Mouse (Mus musculus): ENCODE data around the gene Olfr54. TPM values are rescaled to one million over a fixed set of nuclear protein-coding genes. Genes with fewer than 3 reads are reported as not detected.
A peak's percentile ranks its signal among the peaks of the same experiment; 100 is the strongest.
"Not testable (repeated sequence)": the region's sequence is repeated elsewhere in the genome, so short reads cannot be mapped to it uniquely, and the experiment has no call there.

Gene Olfr54
- polyA plus RNA-seq (2016; fragmentation: Nextera tagmentation; extraction: Ambion mirVana): not detected in 2 replicates

DNA sequence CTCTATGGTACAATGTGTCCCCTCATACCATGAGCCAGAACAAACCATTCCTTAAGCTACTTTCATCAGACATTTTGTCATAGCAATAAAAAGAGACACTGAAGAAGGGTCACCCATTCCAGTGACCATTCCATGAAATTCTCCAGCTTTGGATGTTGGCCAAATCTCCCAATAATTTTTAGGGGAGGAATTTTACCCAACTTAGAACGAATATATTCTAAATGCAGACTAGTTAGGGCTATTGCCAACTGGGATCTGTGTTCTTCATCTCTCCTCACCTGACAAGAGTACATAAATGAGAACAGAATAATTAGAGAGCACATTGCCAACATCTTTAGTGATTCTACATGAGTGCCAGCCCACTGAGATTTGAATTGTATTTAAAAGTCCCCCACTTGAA lies at the start of gene Olfr54:
Olfr54 (plus strand) TSS at position 301 of the 400 bp plus-strand sequence.
- H3K9me3 ChIP-seq (replicated peaks): no peaks in the 10 kb centered on the region
- no peak within 1 kb of the TSS for H3K4me3 ChIP-seq
- H3K36me3 ChIP-seq: no peaks in the 10 kb centered on the region
- DNase-seq (ENCODE audit: low spot score): no peak
- no peaks in the 10 kb centered on the region for H3K27me3 ChIP-seq (ENCODE audit: low read depth, poor library complexity, severe bottlenecking)
- H3K4me1 ChIP-seq: no peaks in the 10 kb centered on the region
- H3K27ac ChIP-seq: no peak within 1 kb of the TSS
- WGBS: 73% methylated on average over 1 of the region's 1 CpGs

GRCm38 (mm10) chr11:50964886-50965285 lies 49.1 kb upstream of the Olfr54 start:
- H3K4me3 ChIP-seq: no peak overlapping the region
- no peaks in the 10 kb centered on the region for H3K4me1 ChIP-seq
- no peaks in the 10 kb centered on the region for H3K27me3 ChIP-seq (ENCODE audit: low read depth, poor library complexity, severe bottlenecking)
- no peaks in the 10 kb centered on the region for H3K36me3 ChIP-seq
- no peak for DNase-seq (ENCODE audit: low spot score)
- 85% methylated on average over 2 of the region's 2 CpGs for WGBS
- H3K27ac ChIP-seq: no peak overlapping the region
- no peaks in the 10 kb centered on the region for H3K9me3 ChIP-seq (replicated peaks)

GRCm38 (mm10) chr11:50966230-50966629 lies 47.8 kb upstream of the Olfr54 start, which contains the start of gene Olfr1378:
TSS of gene Olfr1378 (plus strand) at chr11:50966530.
- Histone ChIP-seq H3K4me3 (no peak within 1 kb of the TSS), H3K4me1 (no peaks in the 10 kb centered on the region), H3K9me3 (replicated peaks) (no peaks in the 10 kb centered on the region), H3K27me3 (ENCODE audit: low read depth, poor library complexity, severe bottlenecking) (no peaks in the 10 kb centered on the region), H3K36me3 (no peaks in the 10 kb centered on the region), H3K27ac (no peak within 1 kb of the TSS)
- no peak for DNase-seq (ENCODE audit: low spot score)
- WGBS: 92% methylated on average over 11 of the region's 11 CpGs

GRCm38 (mm10) chr11:50977216-50977615 lies 36.8 kb upstream of the Olfr54 start:
- H3K36me3 ChIP-seq: no peaks in the 10 kb centered on the region
- WGBS: 68% methylated on average over 4 of the region's 4 CpGs
- H3K4me1 ChIP-seq: no peaks in the 10 kb centered on the region
- H3K4me3 ChIP-seq: no peak overlapping the region
- no peaks in the 10 kb centered on the region for H3K9me3 ChIP-seq (replicated peaks)
- no peaks in the 10 kb centered on the region for H3K27me3 ChIP-seq (ENCODE audit: low read depth, poor library complexity, severe bottlenecking)
- no peak for DNase-seq (ENCODE audit: low spot score)
- no peak overlapping the region for H3K27ac ChIP-seq

DNA sequence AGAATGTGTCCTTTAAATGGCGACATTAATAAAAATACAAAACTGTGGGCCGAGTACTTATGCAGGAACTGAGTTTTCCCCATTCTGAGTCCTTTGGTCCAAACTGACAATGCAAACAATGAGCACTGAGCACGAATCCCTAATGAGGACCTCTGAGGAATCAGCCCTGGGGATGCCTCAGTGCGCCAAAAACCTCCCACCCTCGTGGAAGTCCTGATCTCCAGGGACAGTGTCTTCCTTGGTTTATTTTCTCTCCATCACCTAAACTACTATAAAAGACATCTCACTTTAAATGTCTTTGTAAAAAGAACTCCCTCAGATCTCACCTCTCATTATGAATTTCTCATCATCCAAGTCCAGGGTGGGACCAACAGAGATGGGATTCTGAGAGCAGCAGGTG lies 32.4 kb upstream of the Olfr54 start, which contains the start of gene Olfr1377:
Olfr1377 (plus strand) TSS at position 301 of the 400 bp plus-strand sequence.
- Histone ChIP-seq H3K4me3 (no peak within 1 kb of the TSS), H3K27me3 (ENCODE audit: low read depth, poor library complexity, severe bottlenecking) (no peaks in the 10 kb centered on the region), H3K4me1 (no peaks in the 10 kb centered on the region), H3K36me3 (no peaks in the 10 kb centered on the region), H3K27ac (no peak within 1 kb of the TSS), H3K9me3 (replicated peaks) (no peaks in the 10 kb centered on the region)
- 84% methylated on average over 5 of the region's 5 CpGs for WGBS
- peak; percentile 6 for DNase-seq (ENCODE audit: low spot score)

GRCm38 (mm10) chr11:51003296-51003695 lies 10.7 kb upstream of the Olfr54 start, which contains the start of gene Olfr51:
TSS of gene Olfr51 (plus strand) at chr11:51003596.
- Histone ChIP-seq H3K9me3 (replicated peaks) (no peaks in the 10 kb centered on the region), H3K4me3 (no peak within 1 kb of the TSS), H3K4me1 (no peaks in the 10 kb centered on the region), H3K27ac (no peak within 1 kb of the TSS), H3K36me3 (no peaks in the 10 kb centered on the region), H3K27me3 (ENCODE audit: low read depth, poor library complexity, severe bottlenecking) (no peaks in the 10 kb centered on the region)
- DNase-seq (ENCODE audit: low spot score): no peak
- 88% methylated on average over 5 of the region's 5 CpGs for WGBS

- no peak for DNase-seq (ENCODE audit: low spot score)
- Histone ChIP-seq H3K27me3 (ENCODE audit: low read depth, poor library complexity, severe bottlenecking) (no peaks in the 10 kb centered on the region), H3K4me3 (no peak overlapping the region), H3K9me3 (replicated peaks) (no peaks in the 10 kb centered on the region), H3K36me3 (no peaks in the 10 kb centered on the region), H3K27ac (no peak overlapping the region), H3K4me1 (no peaks in the 10 kb centered on the region)
- WGBS: 88% methylated on average over 5 of the region's 5 CpGs
Observed at GRCm38 (mm10) chr11:51011821-51012220, 2.2 kb upstream of the Olfr54 start.

- Histone ChIP-seq H3K27me3 (ENCODE audit: low read depth, poor library complexity, severe bottlenecking) (no peaks in the 10 kb centered on the region), H3K27ac (no peak overlapping the region), H3K36me3 (no peaks in the 10 kb centered on the region), H3K4me1 (no peaks in the 10 kb centered on the region), H3K4me3 (no peak overlapping the region), H3K9me3 (replicated peaks) (no peaks in the 10 kb centered on the region)
- 60% methylated on average over 2 of the region's 2 CpGs for WGBS
- no peak for DNase-seq (ENCODE audit: low spot score)
Observed at GRCm38 (mm10) chr11:51016341-51016740, 2.3 kb downstream of the Olfr54 start.

DNA sequence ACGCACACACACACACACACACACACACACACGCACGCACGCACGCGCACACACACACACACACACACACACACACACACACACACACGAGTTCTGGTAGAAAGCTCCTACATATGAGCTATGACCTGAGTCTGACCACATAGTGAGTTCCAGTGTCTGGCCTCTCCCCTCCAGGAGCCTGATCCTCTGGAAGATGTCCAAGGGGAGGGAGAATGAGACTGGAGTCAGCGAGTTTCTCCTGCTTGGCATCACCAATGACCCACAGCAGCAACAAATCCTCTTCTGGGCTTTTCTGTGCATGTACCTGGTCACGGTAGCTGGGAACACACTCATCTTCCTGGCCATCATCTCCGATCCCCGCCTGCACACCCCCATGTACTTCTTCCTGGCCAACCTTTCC lies 12.8 kb downstream of the Olfr54 start:
- not testable (repeated sequence) for H3K27me3 ChIP-seq (ENCODE audit: low read depth, poor library complexity, severe bottlenecking); H3K9me3 ChIP-seq (replicated peaks); H3K36me3 ChIP-seq; DNase-seq (ENCODE audit: low spot score); H3K27ac ChIP-seq; H3K4me3 ChIP-seq; H3K4me1 ChIP-seq
- WGBS: 88% methylated on average over 11 of the region's 11 CpGs

GRCm38 (mm10) chr11:51029381-51029780 lies 15.3 kb downstream of the Olfr54 start:
- 71% methylated on average over 8 of the region's 8 CpGs for WGBS
- DNase-seq (ENCODE audit: low spot score); H3K4me3 ChIP-seq; H3K4me1 ChIP-seq; H3K36me3 ChIP-seq; H3K9me3 ChIP-seq (replicated peaks); H3K27ac ChIP-seq; H3K27me3 ChIP-seq (ENCODE audit: low read depth, poor library complexity, severe bottlenecking): not testable (repeated sequence)

- no peak overlapping the region for H3K4me3 ChIP-seq
- no peaks in the 10 kb centered on the region for H3K36me3 ChIP-seq
- no peaks in the 10 kb centered on the region for H3K27me3 ChIP-seq (ENCODE audit: low read depth, poor library complexity, severe bottlenecking)
- no peak overlapping the region for H3K27ac ChIP-seq
- no peak for DNase-seq (ENCODE audit: low spot score)
- no peaks in the 10 kb centered on the region for H3K4me1 ChIP-seq
- WGBS: 67% methylated on average over 2 of the region's 2 CpGs
- H3K9me3 ChIP-seq (replicated peaks): no peaks in the 10 kb centered on the region
Observed at GRCm38 (mm10) chr11:51030225-51030624, 16.2 kb downstream of the Olfr54 start.

DNA sequence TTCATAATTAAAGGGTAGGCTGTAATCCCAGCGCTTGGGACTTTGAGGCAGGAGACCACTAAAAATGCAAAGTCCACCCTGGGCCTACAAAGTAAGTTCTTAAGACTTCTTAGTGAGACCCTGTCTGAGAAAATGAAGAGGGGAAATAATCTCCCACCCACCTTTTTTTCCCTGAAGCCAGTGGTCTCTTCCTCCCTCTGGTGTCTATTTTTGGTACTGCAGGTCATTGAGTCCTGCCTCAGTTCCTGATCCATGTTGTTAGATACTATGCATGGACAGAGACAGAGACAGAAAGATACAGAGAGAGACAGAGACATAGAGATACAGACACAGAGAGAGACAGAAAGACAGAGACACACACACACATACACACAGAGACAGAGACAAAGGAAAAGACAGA lies 18.8 kb downstream of the Olfr54 start:
- Histone ChIP-seq H3K36me3 (no peaks in the 10 kb centered on the region), H3K4me3 (no peak overlapping the region), H3K4me1 (no peaks in the 10 kb centered on the region), H3K9me3 (replicated peaks) (no peaks in the 10 kb centered on the region), H3K27ac (no peak overlapping the region), H3K27me3 (ENCODE audit: low read depth, poor library complexity, severe bottlenecking) (no peaks in the 10 kb centered on the region)
- DNase-seq (ENCODE audit: low spot score): peak; percentile 33
- 11% methylated on average over 1 of the region's 1 CpGs for WGBS

- H3K27me3 ChIP-seq (ENCODE audit: low read depth, poor library complexity, severe bottlenecking); DNase-seq (ENCODE audit: low spot score); H3K4me1 ChIP-seq; H3K36me3 ChIP-seq; H3K4me3 ChIP-seq; H3K27ac ChIP-seq; H3K9me3 ChIP-seq (replicated peaks): not testable (repeated sequence)
Observed at GRCm38 (mm10) chr11:51034141-51034540, 20.1 kb downstream of the Olfr54 start.

GRCm38 (mm10) chr11:51035951-51036350 lies 21.9 kb downstream of the Olfr54 start:
- Histone ChIP-seq H3K36me3 (no peaks in the 10 kb centered on the region), H3K27me3 (ENCODE audit: low read depth, poor library complexity, severe bottlenecking) (no peaks in the 10 kb centered on the region), H3K4me1 (no peaks in the 10 kb centered on the region), H3K27ac (no peak overlapping the region), H3K4me3 (no peak overlapping the region), H3K9me3 (replicated peaks) (no peaks in the 10 kb centered on the region)
- 97% methylated on average over 2 of the region's 2 CpGs for WGBS
- no peak for DNase-seq (ENCODE audit: low spot score)

Data from limb, embryonic 10.5 days (tissue).